Mouse (Mus musculus) hindbrain, postnatal 0 days (tissue): ENCODE results near the gene Prkrip1. TPM values are rescaled to one million over a fixed set of nuclear protein-coding genes. Genes with fewer than 3 reads are reported as not detected.
"Not testable (repeated sequence)": the region's sequence is repeated elsewhere in the genome, so short reads cannot be mapped to it uniquely, and the experiment has no call there.

Experiments used
- ATAC-seq: fragments of 200-750 bp; cut with Nextera tagmentation; 2 replicates; pipeline ENCODE4 v1.8.0; 2017; ENCODE audit warnings: mild to moderate bottlenecking, moderate TSS enrichment, moderate library complexity
- DNase-seq: peaks from one replicate; pipeline ENCODE4 v3.0.0-alpha.2; 2015; ENCODE audit warnings: low spot score
- H3K27ac ChIP-seq: fragments of 300-500 bp; sonication (generic); 2 replicates; pipeline ENCODE4 v1.5.1; 2014; ENCODE audit warnings: mild to moderate bottlenecking
- H3K27me3 ChIP-seq: fragments of 300-500 bp; sonication (generic); 2 replicates; pipeline ENCODE4 v1.6.1; 2014; ENCODE audit warnings: low read length, mixed read lengths; ENCODE audit not compliant: insufficient read depth
- H3K36me3 ChIP-seq: fragments of 300-500 bp; sonication (generic); 2 replicates; pipeline ENCODE4 v1.6.1; 2014; ENCODE audit warnings: low read length, mixed read lengths; ENCODE audit not compliant: insufficient read depth
- H3K4me1 ChIP-seq: fragments of 300-500 bp; sonication (generic); 2 replicates; pipeline ENCODE4 v1.6.1; 2014; ENCODE audit warnings: antibody characterized with exemption, low read length, mixed read lengths; ENCODE audit not compliant: insufficient read depth
- H3K4me2 ChIP-seq: fragments of 300-500 bp; sonication (generic); 2 replicates; pipeline ENCODE4 v1.6.1; 2014; ENCODE audit warnings: low read depth, mild to moderate bottlenecking, low read length, moderate library complexity, mixed read lengths
- H3K4me3 ChIP-seq: fragments of 300-500 bp; sonication (generic); 2 replicates; pipeline ENCODE4 v1.5.1; 2014; ENCODE audit warnings: low read length
- H3K9ac ChIP-seq: fragments of 300-500 bp; sonication (generic); replicated peaks from 2 replicates; pipeline ENCODE4 v1.6.1; 2014; ENCODE audit warnings: mild to moderate bottlenecking, low read length, moderate library complexity, mixed read lengths
- H3K9me3 ChIP-seq: fragments of 300-500 bp; sonication (generic); 2 replicates; pipeline ENCODE4 v1.6.1; 2016; ENCODE audit warnings: low read length, mixed read lengths
- CTCF ChIP-seq: IDR thresholded peaks from 2 replicates; pipeline ENCODE4 v1.5.1; 2016; ENCODE audit warnings: antibody characterized with exemption, control low read depth, low read depth
- WGBS: fragments of 180-500 bp; shearing (Covaris S2); extraction: QIAGEN DNeasy Blood & Tissue Kit; methylation state at CpG from one replicate; pipeline ENCODE4 v1.1.7; 2014; 5-methylcytosine and 5-hydroxymethylcytosine counted together
- polyA plus RNA-seq: library from polyadenylated mRNA; unstranded; fragments of >200 nt; fragmentation: Nextera tagmentation; extraction: Ambion mirVana; gene quantifications from 2 replicates; pipeline ENCODE4 v1.2.1, GENCODE M21; 2015
- total RNA-seq: library from RNA; depleted of rRNA; stranded (reverse); fragments of >200 nt; gene quantifications from 2 replicates; pipeline ENCODE4 v1.2.3, GENCODE M21; 2014

The Prkrip1 gene
- total and polyA plus RNA-seq, 2 experiments from 2014 or later = 11.2 to 59.0 TPM

- Histone ChIP-seq H3K27ac (no peak overlapping the region), H3K4me1 (no peaks in the 10 kb centered on the region), H3K9me3 (no peaks in the 10 kb centered on the region), H3K36me3 (no peaks in the 10 kb centered on the region), H3K4me3 (no peak overlapping the region), H3K27me3 (no peaks in the 10 kb centered on the region), H3K9ac (no peak overlapping the region), H3K4me2 (no peak overlapping the region)
- whole genome bisulfite sequencing = 93% methylated on average over 11 of the region's 11 CpGs
- no peak for TF ChIP-seq CTCF
- no peak for ATAC-seq
- DNase-seq = no peak
Measured at GRCm38 (mm10) chr5:136212716-136213115, 14.0 kb upstream of the Prkrip1 start.

- not testable (repeated sequence) for ATAC-seq, H3K27ac ChIP-seq, H3K36me3 ChIP-seq, H3K9ac ChIP-seq, H3K27me3 ChIP-seq, H3K4me2 ChIP-seq, H3K4me1 ChIP-seq, H3K4me3 ChIP-seq, DNase-seq, H3K9me3 ChIP-seq
- 94% methylated on average over 14 of the region's 14 CpGs for WGBS
Measured at GRCm38 (mm10) chr5:136211341-136212102, 12.8 kb upstream of the Prkrip1 start.

- 74% methylated on average over 5 of the region's 5 CpGs for WGBS
- TF ChIP-seq CTCF = no peak
- no peaks in the 10 kb centered on the region for H3K36me3 ChIP-seq
- no peak overlapping the region for H3K9ac ChIP-seq
- no peak for ATAC-seq
- H3K9me3 ChIP-seq = no peaks in the 10 kb centered on the region
- H3K27ac ChIP-seq = no peak overlapping the region
- H3K27me3 ChIP-seq = no peaks in the 10 kb centered on the region
- no peaks in the 10 kb centered on the region for H3K4me1 ChIP-seq
- DNase-seq = no peak
- H3K4me2 ChIP-seq = no peak overlapping the region
- no peak overlapping the region for H3K4me3 ChIP-seq
Measured at GRCm38 (mm10) chr5:136210549-136210948, 11.8 kb upstream of the Prkrip1 start.

GRCm38 (mm10) chr5:136201832-136202231 is 3.1 kb upstream of the Prkrip1 start:
- no peaks in the 10 kb centered on the region for H3K27me3 ChIP-seq
- 32% methylated on average over 7 of the region's 7 CpGs for WGBS
- peaks cover 6% of the 10 kb centered on the region; the same call in 1 of the 2 replicates for H3K4me1 ChIP-seq
- no peak overlapping the region for H3K27ac ChIP-seq
- H3K9me3 ChIP-seq = no peaks in the 10 kb centered on the region
- no peak overlapping the region for H3K9ac ChIP-seq
- H3K36me3 ChIP-seq = 0 out of 2 replicates have a peak, but pooled peaks cover 1% of the 10 kb centered on the region
- peak; percentile 96 for TF ChIP-seq CTCF
- H3K4me3 ChIP-seq = no peak overlapping the region
- H3K4me2 ChIP-seq = no peak overlapping the region
- DNase-seq (peak; percentile 89), ATAC-seq (peak; percentile 70; the same call in 1 of the 2 replicates)

DNA sequence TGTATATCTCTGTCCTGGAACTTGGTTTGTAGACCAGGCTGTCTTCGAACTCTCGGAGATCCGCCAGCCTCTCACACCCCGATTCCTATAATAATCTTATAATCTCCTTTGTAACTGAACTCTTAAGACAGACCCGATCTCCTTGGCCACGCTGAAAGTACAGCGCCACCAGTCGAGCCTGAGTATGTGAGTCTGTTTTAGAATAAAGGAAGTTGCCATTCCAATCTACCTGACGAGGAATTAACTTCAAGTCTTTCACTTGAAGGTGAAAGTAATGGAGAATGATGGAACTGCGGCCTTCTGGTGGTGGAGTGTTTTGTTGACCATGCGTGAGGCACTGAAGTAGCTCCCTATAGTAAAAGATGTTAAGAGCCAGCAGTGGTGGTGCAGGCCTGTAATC is 763 bp upstream of the Prkrip1 start:
- H3K4me1 ChIP-seq = peaks cover 6% of the 10 kb centered on the region; the same call in 1 of the 2 replicates
- TF ChIP-seq CTCF = peak; percentile 27; the same call in 1 of the 2 replicates
- 29% methylated on average over 11 of the region's 11 CpGs for WGBS
- peaks cover 13% of the 10 kb centered on the region; the same call in 1 of the 2 replicates for H3K36me3 ChIP-seq
- peak overlapping the region; percentile 92 for H3K9ac ChIP-seq
- H3K27ac ChIP-seq = no peak overlapping the region
- no peaks in the 10 kb centered on the region for H3K9me3 ChIP-seq
- H3K4me3 ChIP-seq = peak overlapping the region; percentile 97
- H3K27me3 ChIP-seq = no peaks in the 10 kb centered on the region
- ATAC-seq = no peak
- H3K4me2 ChIP-seq = peak overlapping the region; percentile 97
- DNase-seq = no peak

DNA sequence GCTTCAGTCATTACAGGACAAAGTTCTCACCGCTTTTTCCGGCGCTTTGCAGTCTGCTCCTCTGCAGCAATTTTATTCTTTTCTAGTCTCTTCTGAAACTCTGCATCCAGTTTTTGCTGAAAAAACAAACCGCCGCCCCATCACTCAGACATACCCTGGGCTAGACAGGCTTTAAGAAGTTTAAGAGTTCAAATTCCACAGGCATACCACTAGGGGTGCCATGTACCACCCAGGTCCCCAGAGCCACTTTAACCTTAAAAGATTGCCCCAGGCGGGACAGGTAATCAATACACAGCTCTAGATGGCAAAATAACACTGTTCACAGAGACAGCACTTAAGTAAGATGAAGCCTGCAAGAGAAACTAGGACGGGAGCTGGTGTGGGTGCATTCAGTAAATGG is 6.9 kb downstream of the Prkrip1 start:
- ATAC-seq = 0 out of 2 replicates have a peak, but pooled peaks have one; percentile 5
- Histone ChIP-seq H3K4me1 (no peaks in the 10 kb centered on the region), H3K4me3 (no peak overlapping the region)

DNA sequence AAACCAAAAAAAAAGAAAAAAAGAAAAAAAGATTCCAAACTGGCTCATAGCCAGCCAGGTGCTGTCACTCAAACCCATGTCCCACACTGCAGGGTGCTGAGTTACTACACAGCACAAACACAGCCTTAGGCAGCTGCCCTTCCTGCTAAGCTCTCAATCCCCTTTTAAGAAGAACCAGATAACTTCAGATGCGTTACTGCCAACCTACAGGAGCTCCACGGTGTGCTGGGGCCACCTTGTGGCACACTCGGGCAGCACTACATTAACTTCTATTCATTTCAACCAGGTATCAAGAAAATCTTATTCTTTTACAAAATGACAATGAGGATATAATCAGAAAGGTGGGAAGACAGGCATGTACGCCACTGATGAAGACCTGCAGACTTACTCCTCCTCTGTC is 12.0 kb downstream of the Prkrip1 start:
- Histone ChIP-seq H3K36me3 (peaks cover 35% of the 10 kb centered on the region), H3K27me3 (no peaks in the 10 kb centered on the region), H3K4me1 (no peaks in the 10 kb centered on the region), H3K9ac (no peak overlapping the region), H3K9me3 (no peaks in the 10 kb centered on the region), H3K4me3 (no peak overlapping the region), H3K27ac (no peak overlapping the region), H3K4me2 (no peak overlapping the region)
- ATAC-seq (peak; percentile 53; the same call in 1 of the 2 replicates), DNase-seq (peak; percentile 75)
- WGBS = 37% methylated on average over 4 of the region's 4 CpGs
- peak; percentile 92 for TF ChIP-seq CTCF

More for the DNA sequence above, 6.9 kb downstream of the Prkrip1 start:
- no peaks in the 10 kb centered on the region for H3K9me3 ChIP-seq
- peak; percentile 37 for TF ChIP-seq CTCF
- 85% methylated on average over 7 of the region's 7 CpGs for WGBS
- H3K36me3 ChIP-seq = peaks cover 40% of the 10 kb centered on the region
- no peak overlapping the region for H3K9ac ChIP-seq
- no peaks in the 10 kb centered on the region for H3K27me3 ChIP-seq
- H3K27ac ChIP-seq = no peak overlapping the region
- no peak overlapping the region for H3K4me2 ChIP-seq
- no peak for DNase-seq
